Mouse (Mus musculus) thymus, adult 2 months (tissue): ENCODE results near the gene Mmp7. TPM values are rescaled to one million over a fixed set of nuclear protein-coding genes. Genes with fewer than 3 reads are reported as not detected.

Experiments
- DNase-seq: peaks from one replicate; pipeline ENCODE4 v3.0.0; 2021
- H3K27ac ChIP-seq: fragments of 200-500 bp; 2 replicates; pipeline ENCODE4 v1.5.1; 2012; ENCODE audit warnings: low read length, control low read depth; ENCODE audit not compliant: control insufficient read depth, insufficient read depth
- H3K27me3 ChIP-seq: fragments of 200-500 bp; 2 replicates; pipeline ENCODE4 v1.6.1; 2012; ENCODE audit warnings: mild to moderate bottlenecking, low read length, moderate library complexity, mixed read lengths; ENCODE audit not compliant: control insufficient read depth, insufficient read depth
- H3K36me3 ChIP-seq: fragments of 200-500 bp; 2 replicates; pipeline ENCODE4 v1.6.1; 2012; ENCODE audit warnings: mild to moderate bottlenecking, low read length, moderate library complexity; ENCODE audit not compliant: control insufficient read depth, insufficient read depth
- H3K4me1 ChIP-seq: fragments of 200-500 bp; replicated peaks from 2 replicates; pipeline ENCODE4 v1.6.1; 2012; ENCODE audit warnings: low read length; ENCODE audit not compliant: control insufficient read depth, insufficient read depth
- H3K4me3 ChIP-seq: fragments of 200-500 bp; 2 replicates; pipeline ENCODE4 v1.5.1; 2012; ENCODE audit warnings: mild to moderate bottlenecking, low read length, control low read depth, moderate library complexity; ENCODE audit not compliant: control insufficient read depth, insufficient read depth
- CTCF ChIP-seq: fragments of 200-500 bp; IDR thresholded peaks from 2 replicates; pipeline ENCODE4 v1.5.1; 2012; ENCODE audit warnings: mild to moderate bottlenecking, control low read depth, low read length, moderate library complexity, borderline replicate concordance; ENCODE audit not compliant: control insufficient read depth, poor library complexity, insufficient read depth; ENCODE audit errors: extremely low read depth
- POLR2A ChIP-seq: fragments of 200-500 bp; IDR thresholded peaks from 2 replicates; pipeline ENCODE4 v1.6.1; 2012; ENCODE audit warnings: mild to moderate bottlenecking, low read length, control low read depth, moderate library complexity; ENCODE audit not compliant: control insufficient read depth, poor library complexity, insufficient read depth; ENCODE audit errors: extremely low read depth
- WGBS: fragments of 180-500 bp; shearing (Covaris S2); methylation state at CpG from one replicate; pipeline ENCODE4 v1.1.7; 2018; 5-methylcytosine and 5-hydroxymethylcytosine counted together
- polyA plus RNA-seq: library from polyadenylated mRNA; depleted of rRNA; stranded (reverse); fragments of >200 nt; gene quantifications from 2 replicates; pipeline ENCODE4 v1.2.3, GENCODE M21; 2012; rRNA removed

The Mmp7 gene
- polyA plus RNA-seq, 1 experiment, result 2.3 TPM

- Histone ChIP-seq H3K27me3 (no peaks in the 10 kb centered on the region), H3K4me1 (no peaks in the 10 kb centered on the region), H3K36me3 (no peaks in the 10 kb centered on the region), H3K4me3 (no peak overlapping the region), H3K27ac (no peak overlapping the region)
- 100% methylated on average over 1 of the region's 1 CpGs for WGBS
- no peak for TF ChIP-seq POLR2A
- no peak for TF ChIP-seq CTCF
- no peak for DNase-seq
These were observed 29.7 kb downstream of the Mmp7 start for GRCm38 (mm10) chr9:7721543-7721942.

DNA sequence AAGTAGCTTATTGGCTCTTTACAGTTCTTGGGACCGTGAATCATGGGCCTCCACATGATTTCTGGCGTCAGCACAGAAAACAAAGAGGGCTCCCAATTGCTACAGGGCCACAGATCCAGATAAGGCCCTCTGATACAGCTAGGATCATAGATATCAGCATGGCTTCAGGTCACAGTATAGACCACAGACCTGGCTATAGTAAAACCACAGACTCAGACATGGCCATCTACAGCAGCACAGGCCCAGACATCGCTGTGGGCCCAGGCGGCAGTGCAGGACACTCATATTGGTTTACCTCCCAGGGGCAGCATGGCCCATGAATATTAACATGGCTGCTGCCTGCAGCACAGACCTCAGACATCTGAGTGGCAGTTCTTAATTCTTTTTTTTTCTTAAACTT lies 37.1 kb downstream of the Mmp7 start:
- DNase-seq, result no peak
- H3K27me3 ChIP-seq, result no peaks in the 10 kb centered on the region
- 93% methylated on average over 4 of the region's 4 CpGs for WGBS
- H3K4me3 ChIP-seq, result no peak overlapping the region
- no peak for TF ChIP-seq POLR2A
- no peak for TF ChIP-seq CTCF
- no peaks in the 10 kb centered on the region for H3K36me3 ChIP-seq
- peaks cover 4% of the 10 kb centered on the region; the same call in 1 of the 2 replicates for H3K4me1 ChIP-seq
- H3K27ac ChIP-seq, result no peak overlapping the region

GRCm38 (mm10) chr9:7742696-7743095 lies 50.8 kb downstream of the Mmp7 start:
- no peak for DNase-seq
- TF ChIP-seq CTCF (no peak), POLR2A (no peak)
- Histone ChIP-seq H3K27me3 (no peaks in the 10 kb centered on the region), H3K4me3 (no peak overlapping the region), H3K36me3 (no peaks in the 10 kb centered on the region), H3K4me1 (no peaks in the 10 kb centered on the region), H3K27ac (no peak overlapping the region)
- WGBS, result 19% methylated on average over 1 of the region's 1 CpGs

DNA sequence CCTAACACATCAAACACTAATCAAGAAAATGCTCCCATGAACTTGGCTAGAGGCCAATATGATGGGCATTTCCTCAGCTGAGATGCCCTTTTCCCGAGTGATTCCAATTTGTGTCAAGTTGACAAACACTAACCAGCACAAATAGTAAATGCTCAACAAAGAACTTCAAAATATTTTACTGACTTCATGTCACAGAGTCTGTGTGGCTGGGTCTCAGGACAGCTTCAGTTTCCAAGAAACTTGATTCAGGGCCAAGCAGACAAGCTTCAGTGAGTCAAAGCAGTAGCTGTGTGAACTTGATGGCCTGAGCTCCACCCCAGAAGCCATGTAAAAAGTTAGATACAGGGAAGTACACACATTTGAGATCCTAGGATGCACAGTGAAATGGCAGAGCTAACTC lies 52.3 kb downstream of the Mmp7 start:
- TF ChIP-seq CTCF (no peak), POLR2A (no peak)
- no peaks in the 10 kb centered on the region for H3K27me3 ChIP-seq
- no peak overlapping the region for H3K27ac ChIP-seq
- no peak for DNase-seq
- H3K4me3 ChIP-seq, result no peak overlapping the region
- no peaks in the 10 kb centered on the region for H3K36me3 ChIP-seq
- no peaks in the 10 kb centered on the region for H3K4me1 ChIP-seq
- WGBS, result 88% methylated on average over 1 of the region's 1 CpGs

GRCm38 (mm10) chr9:7748881-7749280 lies 57.0 kb downstream of the Mmp7 start:
- Histone ChIP-seq H3K27ac (no peak overlapping the region), H3K36me3 (no peaks in the 10 kb centered on the region), H3K4me3 (no peak overlapping the region), H3K4me1 (no peaks in the 10 kb centered on the region), H3K27me3 (no peaks in the 10 kb centered on the region)
- TF ChIP-seq CTCF, result no peak
- TF ChIP-seq POLR2A, result no peak
- no peak for DNase-seq
- WGBS, result 97% methylated on average over 3 of the region's 3 CpGs

Other genes with a start within 250 kb of the Mmp7 start
- gene Mmp3, start 246.3 kb upstream of the Mmp7 start, polyA plus RNA-seq, result 1.2 and 1.3 TPM in 2 replicates
- not detected in 2 replicates for gene Mmp10, start 189.7 kb upstream of the Mmp7 start, polyA plus RNA-seq
- 0.31 and 0.64 TPM in 2 replicates for gene Mmp8, start 133.6 kb upstream of the Mmp7 start, polyA plus RNA-seq
- 0.24 and 0.47 TPM in 2 replicates for gene Mmp27, start 120.7 kb upstream of the Mmp7 start, polyA plus RNA-seq
- 0.04 TPM in 1 of 2 replicates, not detected in the other for gene Mmp20, start 63.9 kb upstream of the Mmp7 start, polyA plus RNA-seq
- 123 and 128 TPM in 2 replicates for gene Tmem123, start 72.0 kb downstream of the Mmp7 start, polyA plus RNA-seq
- 43.5 and 43.6 TPM in 2 replicates for gene Birc2, start 145.0 kb downstream of the Mmp7 start, polyA plus RNA-seq
- gene Birc3, start 181.1 kb downstream of the Mmp7 start, polyA plus RNA-seq, result 30.7 and 33.5 TPM in 2 replicates